Mouse (Mus musculus) cerebellum, adult (tissue): Measurements from ENCODE around the gene Mtap.

ENCODE experiments used
- ATAC-seq: cut with Nextera tagmentation; 2 replicates; pipeline ENCODE4 v1.9.2; 2017; ENCODE audit warnings: mild to moderate bottlenecking, moderate library complexity, mixed read lengths; ENCODE audit not compliant: insufficient number of reproducible peaks, low FRiP score, low TSS enrichment

The Mtap gene

GRCm38 (mm10) chr4:89136906-89137541 is at the start of gene Mtap:
Gene Mtap, plus strand, starts transcription at chr4:89137122.
- peak; percentile 91 for ATAC-seq

DNA sequence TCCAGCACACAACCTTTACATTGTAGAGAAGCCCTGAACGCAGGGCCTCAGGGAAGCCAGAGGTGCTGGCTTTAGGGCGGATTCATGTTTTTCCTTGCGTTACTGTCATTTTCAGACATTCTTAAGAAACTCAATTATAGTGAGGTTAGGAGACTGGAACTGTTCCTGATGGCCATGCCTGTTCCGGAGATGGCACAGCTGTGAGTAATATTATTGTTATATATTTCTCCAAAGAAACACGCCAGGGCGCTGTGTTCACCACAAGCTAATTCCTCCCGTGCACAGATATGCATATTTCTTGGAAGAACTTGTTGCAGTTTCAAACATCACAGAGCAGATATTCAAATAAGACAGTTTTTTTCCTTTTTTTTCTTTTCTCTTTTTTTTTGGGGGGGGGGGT is 47.8 kb upstream of the Mtap start:
- ATAC-seq: no peak

DNA sequence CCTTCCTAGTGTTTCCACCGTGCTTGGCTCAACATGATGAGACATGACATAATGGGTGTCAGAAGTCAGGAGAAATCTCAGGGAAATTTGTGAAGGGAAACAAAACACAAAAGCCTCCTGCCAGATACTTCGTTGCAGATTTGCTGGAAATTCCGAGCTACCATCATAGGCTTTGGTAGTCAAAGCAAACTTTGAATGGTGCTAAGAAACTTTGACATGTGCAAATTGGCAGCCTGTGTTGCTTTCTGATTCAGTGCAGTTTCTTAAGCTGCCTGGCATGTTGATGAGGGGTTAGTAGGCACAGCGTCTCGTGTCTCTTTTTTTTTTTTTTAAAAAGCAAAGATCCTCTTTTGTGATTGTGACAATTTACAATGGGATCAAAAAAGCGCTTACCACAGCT is 46.7 kb upstream of the Mtap start:
- ATAC-seq: no peak

- no peak for ATAC-seq
Observed at GRCm38 (mm10) chr4:89092153-89092552, 44.8 kb upstream of the Mtap start.

DNA sequence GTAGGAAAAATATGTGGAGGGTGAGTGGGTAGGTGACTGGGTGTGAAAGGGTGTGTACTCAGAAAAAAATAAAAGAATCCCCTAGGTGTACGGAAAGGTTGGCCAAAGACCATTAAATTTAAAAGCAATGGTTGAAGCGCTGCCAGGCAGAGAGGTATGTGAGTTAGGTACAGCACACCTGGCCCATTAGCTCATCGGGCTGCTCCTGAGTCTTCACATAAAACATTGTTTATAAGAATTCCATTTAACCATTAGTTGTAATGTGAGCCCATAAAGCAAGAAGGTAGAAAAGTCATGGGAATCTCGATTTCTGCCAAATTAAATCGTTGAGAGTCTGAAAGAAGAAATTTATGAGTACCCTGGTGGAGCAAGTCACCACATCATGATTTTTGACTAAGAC is 42.1 kb upstream of the Mtap start:
- ATAC-seq: no peak

GRCm38 (mm10) chr4:89098261-89098660 is 38.7 kb upstream of the Mtap start:
- ATAC-seq: no peak

DNA sequence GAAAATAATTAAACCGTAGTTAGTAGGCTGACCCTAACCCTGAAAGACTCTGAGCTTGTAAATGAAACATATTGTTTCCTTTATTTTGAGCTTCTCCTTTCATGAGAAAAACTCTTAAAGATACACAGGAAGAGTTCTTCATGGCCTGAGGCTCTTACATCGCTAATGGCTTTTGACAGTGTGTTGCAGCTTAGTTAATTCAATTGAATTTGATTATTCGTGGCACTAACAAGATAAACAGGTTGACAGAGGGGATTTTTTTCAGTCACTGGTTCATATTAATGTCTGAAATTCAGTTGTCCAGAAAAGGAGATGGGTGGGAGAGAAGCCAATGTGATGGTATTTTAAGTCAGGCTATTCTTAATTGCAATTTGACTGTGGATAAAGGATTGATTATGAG is 35.6 kb upstream of the Mtap start:
- ATAC-seq: no peak

DNA sequence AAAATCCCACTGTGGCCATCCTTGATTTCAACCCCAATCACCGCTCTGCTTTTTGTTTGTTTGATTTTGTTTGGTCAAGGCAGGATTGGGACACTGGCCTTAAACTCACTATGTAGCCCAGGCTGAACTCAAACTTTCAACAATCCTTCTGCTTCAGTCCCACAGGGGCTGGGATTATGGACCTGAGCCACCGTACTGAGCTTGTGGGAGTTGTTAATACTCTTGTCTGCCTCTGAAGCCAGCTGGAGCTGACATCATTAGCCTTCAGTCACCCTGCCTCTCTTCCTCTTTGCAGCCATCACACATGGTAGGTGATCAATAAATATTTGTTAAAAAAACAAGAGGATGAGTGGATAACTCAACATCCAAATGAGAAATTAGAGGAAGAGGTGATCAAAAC is 34.6 kb upstream of the Mtap start:
- no peak for ATAC-seq

DNA sequence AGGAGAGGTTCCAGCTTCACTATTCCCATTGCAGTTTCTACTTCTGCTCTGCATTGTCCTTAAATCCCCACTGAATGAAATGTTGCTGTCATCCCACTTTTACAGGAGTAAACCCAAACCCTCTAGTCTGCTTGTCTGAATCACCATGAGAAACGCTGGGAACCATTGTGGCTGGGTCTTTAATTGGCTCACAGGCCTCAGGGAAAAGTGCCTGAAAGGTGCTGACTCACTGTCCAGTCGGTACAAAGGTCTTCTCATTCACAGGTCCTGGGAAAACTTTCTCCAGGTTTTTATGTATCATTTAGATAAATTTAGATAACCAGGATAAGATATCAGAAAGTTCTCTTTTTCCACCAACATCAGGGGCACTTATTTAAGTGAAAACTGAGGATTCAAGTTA is 31.4 kb upstream of the Mtap start:
- ATAC-seq: no peak

- no peak for ATAC-seq
Observed at GRCm38 (mm10) chr4:89106505-89106904, 30.4 kb upstream of the Mtap start.

- no peak for ATAC-seq
Observed at GRCm38 (mm10) chr4:89112168-89112710, 24.7 kb upstream of the Mtap start.

DNA sequence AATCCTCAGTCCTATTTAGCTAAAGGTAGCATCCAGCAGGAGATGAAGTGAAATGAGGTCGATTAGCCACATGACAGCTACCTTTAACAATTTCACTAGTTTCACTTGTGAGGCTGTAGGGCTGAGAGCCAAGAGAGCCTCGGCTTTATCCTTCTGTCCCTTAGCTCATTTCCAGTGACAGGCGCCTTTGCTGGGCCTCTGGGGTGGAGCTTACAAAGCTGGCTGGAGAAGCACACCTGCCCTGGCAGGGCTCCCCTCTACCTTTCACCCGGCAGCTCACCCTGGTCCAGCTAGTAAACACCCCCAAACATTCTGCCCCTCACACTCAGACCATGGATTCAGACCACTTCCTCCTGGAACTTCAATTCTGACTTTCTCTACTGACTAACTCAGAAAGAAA is 24.1 kb upstream of the Mtap start:
- ATAC-seq: no peak

- no peak for ATAC-seq
Observed at GRCm38 (mm10) chr4:89116006-89116405, 20.9 kb upstream of the Mtap start.

DNA sequence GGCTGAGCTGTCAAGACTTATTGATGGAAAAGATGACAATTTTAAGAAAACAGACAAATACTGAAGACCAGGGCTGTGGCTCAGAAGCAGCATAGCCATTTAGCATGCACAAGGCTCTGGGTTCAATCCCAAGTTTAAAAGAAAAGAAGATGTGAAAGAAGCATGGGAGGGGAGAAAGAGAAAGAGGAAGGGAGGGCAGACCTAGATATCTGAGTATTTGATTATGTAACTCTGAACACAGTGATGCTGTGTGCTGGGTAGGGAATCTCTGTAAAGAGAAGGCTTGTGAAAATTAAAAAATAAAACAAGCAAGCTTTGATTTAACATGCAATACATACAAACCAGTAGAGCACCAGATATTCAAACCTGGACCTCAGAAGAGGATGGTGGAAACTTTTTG is 17.0 kb upstream of the Mtap start:
- ATAC-seq: no peak

DNA sequence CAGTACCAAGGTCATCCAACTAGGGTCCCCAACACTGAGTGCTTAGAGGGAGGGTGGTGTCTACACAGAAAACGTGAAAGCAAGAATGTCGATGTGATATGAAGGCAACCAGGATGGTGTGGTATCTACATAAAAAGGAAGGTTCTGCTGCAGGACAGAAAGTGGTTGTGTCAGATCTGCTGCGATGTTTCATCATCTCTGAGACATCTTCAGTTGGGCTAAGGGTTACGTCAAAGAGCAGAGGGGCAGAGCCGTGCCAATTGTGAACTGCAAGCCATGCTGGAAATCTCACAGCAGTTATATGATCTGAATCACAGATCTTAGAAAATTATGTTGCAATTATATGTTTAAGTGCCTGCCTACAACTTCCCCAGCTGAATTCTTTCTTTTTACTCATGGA is 16.6 kb upstream of the Mtap start:
- ATAC-seq: no peak

- no peak for ATAC-seq
Observed at GRCm38 (mm10) chr4:89123446-89124243, 13.3 kb upstream of the Mtap start.

DNA sequence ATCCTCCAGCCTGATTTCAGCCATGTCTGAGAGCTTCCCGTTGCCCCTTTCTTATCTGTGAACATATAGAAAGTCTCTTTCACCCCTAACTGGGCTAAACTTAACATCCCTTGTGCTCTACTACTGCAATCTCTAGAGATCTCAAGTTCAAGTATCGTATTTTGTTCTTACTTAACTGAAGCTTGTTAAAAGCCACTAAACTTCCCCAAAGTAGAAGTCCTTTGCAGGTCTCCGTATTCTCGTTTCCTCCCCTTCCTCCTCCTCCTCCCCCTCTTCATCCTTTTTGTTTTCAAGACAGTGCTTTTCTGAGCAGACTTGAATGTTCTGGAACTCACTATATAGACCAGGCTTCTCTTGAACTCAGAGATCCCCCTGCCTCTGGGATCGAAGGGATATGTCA is 9.2 kb upstream of the Mtap start:
- no peak for ATAC-seq

GRCm38 (mm10) chr4:89128080-89128936 is 8.6 kb upstream of the Mtap start:
- ATAC-seq: peak; percentile 77; the same call in 1 of the 2 replicates

GRCm38 (mm10) chr4:89128937-89129277 is 8.0 kb upstream of the Mtap start:
- no peak for ATAC-seq

- ATAC-seq: peak; percentile 63
Observed at GRCm38 (mm10) chr4:89129311-89129913, 7.5 kb upstream of the Mtap start.

DNA sequence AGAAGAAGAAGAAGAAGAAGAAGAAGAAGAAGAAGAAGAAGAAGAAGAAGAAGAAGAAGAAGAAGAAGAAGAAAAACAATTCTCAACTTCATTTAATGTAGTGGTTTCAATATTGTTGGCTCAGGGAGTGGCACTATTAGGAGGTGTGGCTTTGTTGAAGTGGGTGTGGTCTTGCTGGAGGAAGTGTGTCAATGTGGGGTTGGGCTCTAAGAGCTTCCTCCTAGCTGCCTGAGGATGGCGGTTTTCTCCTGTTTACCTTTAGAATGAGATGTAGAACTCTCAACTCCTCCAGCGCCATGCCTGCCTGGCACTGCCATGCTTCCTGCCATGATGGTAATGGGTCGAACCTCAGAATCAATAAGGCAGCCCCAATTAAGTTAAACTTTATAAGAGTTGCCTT is 5.1 kb upstream of the Mtap start:
- ATAC-seq: no peak
